ENCODE assay signal across 14 mouse cellular contexts in the genomic region with DNA sequence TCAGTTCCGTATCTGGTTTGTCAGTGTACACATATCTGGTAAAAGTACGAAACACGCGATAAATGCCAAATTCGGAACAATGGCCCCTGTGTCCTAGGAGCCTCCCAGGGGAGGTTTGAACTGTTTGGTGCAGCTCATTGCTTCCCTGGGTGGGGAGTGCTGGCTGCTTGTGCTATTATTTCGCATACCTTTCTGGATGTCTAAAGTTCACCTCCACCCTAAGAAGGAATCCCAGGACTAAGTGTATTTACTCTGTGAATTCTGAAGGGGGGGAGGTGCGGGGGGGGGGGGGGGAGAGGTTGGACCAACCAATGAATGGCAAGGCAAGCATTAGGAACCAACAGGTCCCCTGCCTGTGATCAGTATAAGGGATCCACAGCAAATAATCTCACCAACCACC. TPM values are rescaled to one million over a fixed set of nuclear protein-coding genes. Genes with fewer than 3 reads are reported as not detected.
A peak's percentile ranks its signal among the peaks of the same experiment; 100 is the strongest.
DNase-seq lines count a peak whose midpoint lies in the region; ATAC-seq and TF ChIP-seq lines count a peak whose summit lies in the region.
"Had no signal": no experiment of that assay in that cellular context is flagged by ENCODE, and none has a peak within 500 bp of the region (broad histone marks: within the 10 kb centered on the region; RNA-seq: fewer than 3 reads in every experiment).

No protein-coding gene starts in this region.

- ATAC-seq in lung, embryonic 14.5 days (ENCODE audit: insufficient read depth), result 0 out of 2 replicates have a peak, but pooled peaks have one; percentile 24
- ATAC-seq in intestine, postnatal 0 days, result peak; percentile 58
- peak; percentile 79 for ATAC-seq in stomach, embryonic 16.5 days (ENCODE audit: insufficient read depth, low FRiP score)
- ATAC-seq: midbrain, embryonic 13.5 days had no signal

- WGBS in lung, embryonic 14.5 days, result 72% methylated on average over 6 of the region's 7 CpGs
- WGBS in intestine, postnatal 0 days, result 48% methylated on average over 7 of the region's 7 CpGs
- 60% methylated on average over 6 of the region's 7 CpGs for WGBS in stomach, embryonic 16.5 days

- H3K4me2 ChIP-seq in lung, embryonic 14.5 days, result peak overlapping the region; percentile 43
- no peak overlapping the region for H3K4me2 ChIP-seq in intestine, postnatal 0 days (replicated peaks; ENCODE audit: low read depth)
- no peak overlapping the region for H3K4me2 ChIP-seq in stomach, embryonic 16.5 days (ENCODE audit: low read depth, low read length)
- H3K4me2 ChIP-seq: hindbrain, embryonic 12.5 days; midbrain, embryonic 13.5 days had no signal

- no peaks in the 10 kb centered on the region for H3K9me3 ChIP-seq in lung, embryonic 14.5 days (ENCODE audit: low read depth, low read length)
- no peaks in the 10 kb centered on the region for H3K9me3 ChIP-seq in MEL (replicated peaks; ENCODE audit: insufficient read depth, low read length)
- H3K9me3 ChIP-seq in intestine, postnatal 0 days (ENCODE audit: control insufficient read depth), result no peaks in the 10 kb centered on the region
- no peaks in the 10 kb centered on the region for H3K9me3 ChIP-seq in stomach, embryonic 16.5 days (replicated peaks; ENCODE audit: control insufficient read depth, low read length)
- H3K9me3 ChIP-seq: embryonic facial prominence, embryonic 12.5 days; hindbrain, embryonic 12.5 days; midbrain, embryonic 13.5 days had no signal

- no peaks in the 10 kb centered on the region for H3K36me3 ChIP-seq in lung, embryonic 14.5 days (ENCODE audit: insufficient read depth)
- H3K36me3 ChIP-seq in MEL (ENCODE audit: control insufficient read depth in 1 of 2, insufficient read depth in 2 of 2, low read length in 2 of 2), result peaks cover 0 to 43% of the 10 kb centered on the region in 2 experiments; a peak in 2 of 4 replicates
- no peaks in the 10 kb centered on the region; the same call in 1 of the 2 replicates for H3K36me3 ChIP-seq in intestine, postnatal 0 days (ENCODE audit: control insufficient read depth, insufficient read depth)
- no peaks in the 10 kb centered on the region for H3K36me3 ChIP-seq in stomach, embryonic 16.5 days (ENCODE audit: control insufficient read depth, insufficient read depth, low read length)
- H3K36me3 ChIP-seq: embryonic facial prominence, embryonic 12.5 days; hindbrain, embryonic 12.5 days; midbrain, embryonic 13.5 days had no signal

- no peak overlapping the region for H3K9ac ChIP-seq in lung, embryonic 14.5 days
- no peak overlapping the region; the same call in 1 of the 2 replicates for H3K9ac ChIP-seq in MEL (ENCODE audit: control insufficient read depth, low read depth, low read length, poor library complexity, severe bottlenecking)
- no peak overlapping the region for H3K9ac ChIP-seq in intestine, postnatal 0 days (ENCODE audit: low read depth, low read length)
- H3K9ac ChIP-seq in stomach, embryonic 16.5 days (ENCODE audit: low read length), result no peak overlapping the region
- H3K9ac ChIP-seq: embryonic facial prominence, embryonic 12.5 days; hindbrain, embryonic 12.5 days; midbrain, embryonic 13.5 days had no signal

- peak overlapping the region; percentile 62 for H3K27ac ChIP-seq in lung, embryonic 14.5 days (ENCODE audit: low read depth)
- H3K27ac ChIP-seq in MEL (ENCODE audit: control insufficient read depth, low read depth, low read length), result peak overlapping the region; percentile 88
- H3K27ac ChIP-seq in intestine, postnatal 0 days (ENCODE audit: low read depth, low read length), result no peak overlapping the region
- H3K27ac ChIP-seq in stomach, embryonic 16.5 days (ENCODE audit: low read length), result peak overlapping the region; percentile 75
- H3K27ac ChIP-seq: hindbrain, embryonic 12.5 days; midbrain, embryonic 13.5 days had no signal

- TF ChIP-seq POLR2A in MEL (IDR thresholded peaks at IDR 0.05; ENCODE audit: control insufficient read depth in 1 of 2, insufficient read depth in 1 of 2, low read depth in 1 of 2, low read length in 2 of 2, poor library complexity in 1 of 2), result no peak

- no peak overlapping the region for H3K4me3 ChIP-seq in lung, embryonic 14.5 days (ENCODE audit: low read depth, low read length)
- H3K4me3 ChIP-seq in MEL (ENCODE audit: control insufficient read depth in 1 of 2, insufficient read depth in 1 of 2, low read depth in 2 of 2, low read length in 2 of 2), result peak overlapping the region in 1 of 2 experiments; percentile 9; a peak in 2 of 4 replicates
- H3K4me3 ChIP-seq in intestine, postnatal 0 days (ENCODE audit: low read depth, low read length), result no peak overlapping the region
- no peak overlapping the region for H3K4me3 ChIP-seq in stomach, embryonic 16.5 days (replicated peaks; ENCODE audit: low read length)
- H3K4me3 ChIP-seq: embryonic facial prominence, embryonic 12.5 days; hindbrain, embryonic 12.5 days; midbrain, embryonic 13.5 days had no signal

- peak; percentile 53 for DNase-seq in lung, embryonic 14.5 days
- no peak for DNase-seq in lung, postnatal 25 days (ENCODE audit: low spot score)
- DNase-seq in MEL (ENCODE audit: low read depth, low spot score), result no peak
- DNase-seq in adrenal gland, postnatal 25 days, result no peak
- no peak for DNase-seq in kidney, postnatal 14 days
- DNase-seq: kidney, adult 11 months; kidney, postnatal 25 days; lung, postnatal 14 days; thymus, postnatal 4 days had no signal

- TF ChIP-seq CTCF in lung, embryonic 14.5 days (IDR thresholded peaks at IDR 0.05; ENCODE audit: low read depth), result no peak
- no peak for TF ChIP-seq CTCF in MEL (IDR thresholded peaks at IDR 0.05 in 2 of 3, conservative IDR thresholded peaks at IDR 0.05 in 1 of 3; ENCODE audit: control insufficient read depth in 1 of 3, insufficient read depth in 1 of 3, low read depth in 2 of 3, low read length in 3 of 3, poor library complexity in 1 of 3, severe bottlenecking in 1 of 3)
- no peak for TF ChIP-seq CTCF in intestine, postnatal 0 days (IDR thresholded peaks at IDR 0.05; ENCODE audit: low read depth)

- TF ChIP-seq RAD21 in MEL (IDR thresholded peaks at IDR 0.05; ENCODE audit: low read depth, low read length), result no peak

- H3K27me3 ChIP-seq in lung, embryonic 14.5 days (ENCODE audit: insufficient read depth, low read length), result no peaks in the 10 kb centered on the region
- H3K27me3 ChIP-seq in MEL (ENCODE audit: control insufficient read depth in 1 of 2, insufficient read depth in 2 of 2, low read length in 2 of 2), result no peaks in the 10 kb centered on the region
- H3K27me3 ChIP-seq in intestine, postnatal 0 days (replicated peaks; ENCODE audit: control insufficient read depth, insufficient read depth, low read length), result no peaks in the 10 kb centered on the region
- H3K27me3 ChIP-seq in stomach, embryonic 16.5 days (ENCODE audit: control insufficient read depth, insufficient read depth, low read length), result no peaks in the 10 kb centered on the region
- H3K27me3 ChIP-seq: embryonic facial prominence, embryonic 12.5 days; hindbrain, embryonic 12.5 days; midbrain, embryonic 13.5 days had no signal

- H3K4me1 ChIP-seq in lung, embryonic 14.5 days (ENCODE audit: insufficient read depth), result peaks cover 27% of the 10 kb centered on the region
- H3K4me1 ChIP-seq in MEL (ENCODE audit: control insufficient read depth in 1 of 2, insufficient read depth in 2 of 2, low read length in 2 of 2), result peaks cover 18 to 46% of the 10 kb centered on the region in 2 experiments
- peaks cover 15% of the 10 kb centered on the region for H3K4me1 ChIP-seq in intestine, postnatal 0 days (replicated peaks; ENCODE audit: control insufficient read depth, insufficient read depth, low read length)
- H3K4me1 ChIP-seq in stomach, embryonic 16.5 days (ENCODE audit: control insufficient read depth, insufficient read depth, low read length), result peaks cover 23% of the 10 kb centered on the region

- TF ChIP-seq EP300 in MEL (IDR thresholded peaks at IDR 0.05; ENCODE audit: low read depth in 1 of 2, low read length in 2 of 2), result no peak

- peaks cover 29% of the 10 kb centered on the region for H3K79me2 ChIP-seq in MEL (ENCODE audit: control insufficient read depth, insufficient read depth, low read length, poor library complexity)

TF ChIP-seq in MEL, 35 proteins besides CTCF, POLR2A, EP300 and RAD21:
- TF ChIP-seq ELF1 (IDR thresholded peaks at IDR 0.05; ENCODE audit: low read depth, low read length), result no peak
- no peak for TF ChIP-seq CHD1 (IDR thresholded peaks at IDR 0.05; ENCODE audit: low read depth, low read length)
- TF ChIP-seq BHLHE40 (IDR thresholded peaks at IDR 0.05; ENCODE audit: borderline replicate concordance, low read depth, low read length), result no peak
- no peak for TF ChIP-seq MAZ (IDR thresholded peaks at IDR 0.05; ENCODE audit: low read depth, low read length)
- no peak for TF ChIP-seq TBP (IDR thresholded peaks at IDR 0.05; ENCODE audit: low read depth, low read length)
- no peak for TF ChIP-seq RCOR1 (IDR thresholded peaks at IDR 0.05; ENCODE audit: low read depth, low read length)
- no peak for TF ChIP-seq MYC (IDR thresholded peaks at IDR 0.05; ENCODE audit: low read depth, low read length)
- TF ChIP-seq ZMIZ1 (IDR thresholded peaks at IDR 0.05; ENCODE audit: low read depth, low read length), result no peak
- no peak for TF ChIP-seq E2F4 (IDR thresholded peaks at IDR 0.05; ENCODE audit: borderline replicate concordance, low read depth, low read length)
- no peak for TF ChIP-seq HCFC1 (IDR thresholded peaks at IDR 0.05; ENCODE audit: low read depth, low read length)

RNA-seq across cellular contexts. Expression of a gene that starts 6.0 kb away (rescaled TPM):
- 46.8 and 48.6 TPM in 2 replicates for polyA plus RNA-seq in lung, embryonic 14.5 days (2014; fragmentation: Nextera tagmentation; extraction: Ambion mirVana)
- 12.9 and 14.5 TPM in 2 replicates for total RNA-seq in MEL (2012; rRNA removed)
- polyA plus RNA-seq in MEL (2012; ENCODE audit: insufficient read depth in 1 of 2, insufficient read length in 2 of 2, low read depth in 1 of 2, low replicate concordance in 2 of 2, missing spikeins in 1 of 2), result 10 to 100 TPM in 1 of 2 experiments, not detected in 1; 23.6 TPM
- polyA plus RNA-seq in intestine, postnatal 0 days (2015; fragmentation: Nextera tagmentation; extraction: Ambion mirVana), result 6.3 and 6.6 TPM in 2 replicates
- polyA plus RNA-seq in stomach, embryonic 16.5 days (2015; fragmentation: Nextera tagmentation; extraction: Ambion mirVana), result 32.1 and 32.3 TPM in 2 replicates
- 27.0 and 38.1 TPM in 2 replicates for total RNA-seq in adrenal gland, postnatal 25 days (2021)

Comparison
In these comparisons a context has a peak if more than half of its experiments do, and no peak if none do; other contexts are left out.
1. ATAC-seq: peak in every context shown above with its lines; median percentile 79 in stomach, embryonic 16.5 days; 58 in intestine, postnatal 0 days; 24 in lung, embryonic 14.5 days.